Mouse (Mus musculus) megakaryocyte progenitor cell, adult 5-6 weeks (primary cell): ENCODE results near the gene Rad21l. TPM values are rescaled to one million over a fixed set of nuclear protein-coding genes. Genes with fewer than 3 reads are reported as not detected.

ENCODE experiments used
- ATAC-seq: replicated peaks from 2 replicates; pipeline ENCODE4 v1.8.0; 2016; ENCODE audit warnings: mild to moderate bottlenecking, moderate TSS enrichment, inconsistent platforms; ENCODE audit not compliant: poor library complexity
- total RNA-seq, 2 experiments: library from RNA; stranded (forward) in 1 of 2; stranded (reverse) in 1 of 2; fragments of 157-497, 149-512 nt in 1 of 2; fragments of 200-1000 nt in 1 of 2; gene quantifications; 2 replicates each; pipeline versions ENCODE4 v1.2.3 to v1.2.4; 2015 to 2017

Rad21l gene
- total RNA-seq (2015) = not detected in 2 replicates
- not detected in 2 replicates for total RNA-seq (2017)

DNA sequence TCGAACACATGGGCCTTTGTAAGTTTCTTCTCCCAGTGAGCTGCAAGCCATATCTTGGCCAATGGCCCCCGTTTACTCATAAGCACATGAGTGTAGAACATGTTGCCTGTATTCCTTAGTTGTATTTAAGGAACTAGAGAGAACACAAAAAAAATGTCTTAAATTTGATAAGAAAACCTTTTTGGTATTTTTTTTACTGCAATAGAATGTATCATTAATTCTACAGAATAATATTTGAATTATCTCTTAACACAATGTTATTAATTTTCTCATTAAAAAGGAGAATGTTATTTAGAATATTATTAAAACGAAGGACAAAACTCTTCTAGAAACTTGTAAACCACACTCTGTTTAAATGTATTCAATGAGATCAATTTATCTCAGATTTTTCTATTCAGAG is at the start of gene Rad21l:
Rad21l (minus strand) TSS at position 101 of the 400 bp plus-strand sequence.
- no peak for ATAC-seq

DNA sequence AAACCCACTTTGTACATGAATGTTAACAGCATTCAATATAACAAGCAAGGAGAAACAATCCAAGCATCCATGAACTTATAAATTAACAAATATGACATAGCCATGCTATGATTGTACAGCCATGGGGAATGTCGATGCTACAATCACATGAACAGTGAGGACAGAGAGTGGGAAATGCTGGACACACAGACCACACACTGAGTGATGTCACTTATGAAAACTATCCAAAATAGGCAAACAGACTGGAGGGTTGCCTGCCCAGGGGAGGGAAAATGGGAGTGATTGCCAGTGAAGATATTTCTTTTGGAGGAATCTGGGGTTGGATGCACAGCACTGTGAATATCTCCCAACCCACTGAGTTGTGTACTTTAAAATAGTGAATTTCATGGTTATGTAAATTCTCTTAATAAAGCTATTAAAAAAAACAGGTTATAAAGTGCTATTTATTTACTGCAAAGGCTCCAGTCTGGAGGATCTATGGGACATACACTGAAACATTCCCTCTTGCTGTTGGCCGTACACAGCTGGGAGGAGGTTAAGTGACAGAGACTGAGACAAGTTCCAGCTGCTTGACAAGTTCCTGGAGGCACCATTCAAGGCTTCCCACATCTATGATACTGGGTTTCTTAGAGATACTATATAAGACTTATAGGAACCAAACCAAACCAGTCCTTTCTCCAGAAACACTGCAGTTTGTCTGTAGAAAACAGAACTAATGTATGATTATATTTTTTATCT is 48.2 kb upstream of the Rad21l start:
- ATAC-seq = no peak

DNA sequence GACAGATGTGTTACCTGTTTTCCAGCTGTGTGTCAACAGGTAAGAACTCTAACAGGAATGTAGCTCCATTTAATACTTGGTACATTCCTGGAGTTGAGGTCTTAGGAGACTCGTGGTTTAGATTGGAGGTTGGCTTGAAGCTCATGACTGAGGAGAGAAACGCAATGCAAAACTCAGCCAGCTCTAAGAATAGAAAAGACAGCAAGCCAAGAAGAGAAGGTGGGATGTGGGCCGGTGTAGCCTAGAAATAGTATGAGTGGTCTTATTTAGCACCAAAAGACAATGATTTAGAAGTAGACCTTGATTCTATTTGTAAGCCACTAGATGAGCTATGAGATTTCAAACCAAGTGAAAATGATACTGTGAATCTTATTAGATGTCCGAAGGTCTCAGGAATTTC is 47.2 kb upstream of the Rad21l start:
- no peak for ATAC-seq

DNA sequence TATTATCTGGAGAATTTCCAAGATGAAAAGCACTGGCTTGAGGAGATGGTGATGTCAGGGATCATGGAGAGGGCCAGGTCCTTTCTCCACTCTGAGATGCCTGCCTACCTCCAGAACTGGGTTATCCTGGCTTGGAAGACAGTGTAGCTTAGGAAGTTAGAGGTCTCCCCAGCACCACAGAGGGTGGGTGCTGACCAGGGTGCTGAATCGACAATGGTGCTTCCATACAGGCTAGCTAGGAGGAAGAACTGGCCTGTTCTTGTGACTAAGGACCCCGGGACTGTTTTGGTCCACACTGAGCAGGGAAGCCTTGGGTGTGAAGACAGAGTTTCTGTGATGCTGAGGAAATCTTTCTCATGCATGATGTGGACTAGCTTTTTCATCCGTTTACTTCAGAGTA is 44.3 kb upstream of the Rad21l start:
- peak; percentile 75 for ATAC-seq

DNA sequence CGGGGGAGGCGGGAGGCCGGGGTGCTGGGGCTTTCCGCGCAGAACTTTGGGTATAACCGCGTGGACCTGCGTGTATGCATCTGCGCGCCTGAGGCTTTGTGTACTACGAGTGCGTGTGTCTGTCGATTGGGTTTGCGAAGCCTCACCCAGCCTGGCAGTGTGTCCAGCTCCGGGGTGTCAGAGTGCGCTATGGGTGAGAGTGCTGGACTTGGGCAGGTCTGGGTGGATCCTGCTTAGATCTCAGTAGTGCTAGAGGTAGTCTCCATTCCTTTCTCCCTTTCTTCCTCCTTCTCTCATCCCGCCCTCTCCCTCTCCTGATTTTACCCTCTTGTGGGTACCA is 34.5 kb upstream of the Rad21l start:
- ATAC-seq = peak; percentile 13; the same call in 1 of the 2 replicates

DNA sequence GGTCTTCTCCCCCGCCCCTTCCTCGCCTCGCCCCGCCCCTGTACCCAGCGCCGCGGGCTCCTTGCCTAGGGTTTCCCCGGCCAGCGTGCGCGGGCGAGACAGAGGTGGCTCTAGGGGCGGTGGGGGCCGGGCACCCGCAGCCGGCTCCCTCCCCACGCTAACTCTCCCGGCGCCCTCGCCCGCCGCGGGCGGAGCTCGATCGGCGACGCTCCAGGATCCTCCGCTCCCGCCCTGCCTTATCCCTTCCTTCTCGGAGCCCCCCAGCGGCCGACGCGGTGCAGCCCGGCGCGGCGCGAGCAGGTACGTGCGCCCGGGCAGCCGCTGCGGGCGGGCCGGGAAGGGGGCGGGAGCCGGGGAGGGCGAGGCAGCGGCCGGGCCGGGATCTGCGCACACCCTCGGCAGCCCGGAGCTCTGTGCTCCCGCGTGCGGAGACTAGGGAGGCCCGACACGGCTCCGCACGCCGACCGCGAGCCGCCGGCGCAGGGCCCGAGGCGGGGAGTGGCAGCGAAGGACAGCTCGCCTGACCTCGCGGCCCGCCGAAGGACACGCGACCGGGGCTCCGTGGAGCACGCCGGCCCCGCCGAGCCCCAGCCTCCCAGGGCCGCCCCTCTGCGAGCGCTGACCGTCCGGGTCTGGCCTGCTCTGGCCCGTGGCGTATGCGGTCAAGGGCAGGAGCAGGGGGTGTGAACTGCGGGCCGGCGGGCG is 34.0 kb upstream of the Rad21l start:
- ATAC-seq = peak; percentile 64

DNA sequence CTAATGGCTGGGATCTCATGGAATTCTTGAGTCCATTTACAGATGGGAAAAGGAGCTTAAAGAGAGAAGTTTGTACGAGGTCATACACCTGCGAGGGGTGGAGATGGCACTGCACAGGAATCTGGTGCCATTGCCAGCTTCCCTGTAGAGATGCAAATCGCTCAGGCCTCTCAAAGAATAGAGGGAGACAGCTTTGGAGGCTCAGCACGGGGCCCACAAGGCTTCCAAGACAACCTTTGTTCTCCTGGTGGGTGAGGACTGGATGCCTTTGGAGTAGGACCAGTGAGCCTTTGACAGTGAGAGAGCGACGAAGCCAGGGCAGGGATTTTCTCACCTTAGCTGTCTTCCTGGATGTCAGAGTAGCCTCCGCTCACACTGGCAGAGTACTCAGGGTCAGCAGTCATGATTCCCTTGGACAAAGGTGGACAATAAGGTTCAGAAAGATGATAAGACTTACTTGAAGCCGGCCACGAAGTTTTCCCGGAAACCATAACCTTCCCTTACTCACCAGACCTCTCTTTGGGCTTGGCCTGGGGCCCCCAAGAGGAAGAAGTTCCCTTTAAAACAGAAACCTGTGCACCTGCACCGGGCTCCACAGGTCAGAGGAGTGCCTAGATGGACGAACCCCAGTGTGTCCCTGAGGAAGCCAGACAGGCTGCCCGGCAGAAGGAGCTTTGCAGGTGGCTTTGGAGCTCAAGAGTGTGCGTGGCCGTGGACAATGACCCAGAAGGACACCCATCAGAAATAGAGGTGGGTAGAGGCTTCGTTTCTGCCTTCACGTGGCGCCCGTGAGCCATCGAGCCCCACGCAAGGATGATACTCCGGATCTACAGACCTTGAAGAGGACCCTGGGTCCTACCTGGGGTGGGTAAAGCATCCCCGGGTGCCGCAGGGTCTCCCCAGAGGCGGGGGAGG is 33.2 kb upstream of the Rad21l start, which contains the start of gene Tmem74b:
Tmem74b (plus strand) TSS at position 778 of the 915 bp plus-strand sequence.
- ATAC-seq = no peak

DNA sequence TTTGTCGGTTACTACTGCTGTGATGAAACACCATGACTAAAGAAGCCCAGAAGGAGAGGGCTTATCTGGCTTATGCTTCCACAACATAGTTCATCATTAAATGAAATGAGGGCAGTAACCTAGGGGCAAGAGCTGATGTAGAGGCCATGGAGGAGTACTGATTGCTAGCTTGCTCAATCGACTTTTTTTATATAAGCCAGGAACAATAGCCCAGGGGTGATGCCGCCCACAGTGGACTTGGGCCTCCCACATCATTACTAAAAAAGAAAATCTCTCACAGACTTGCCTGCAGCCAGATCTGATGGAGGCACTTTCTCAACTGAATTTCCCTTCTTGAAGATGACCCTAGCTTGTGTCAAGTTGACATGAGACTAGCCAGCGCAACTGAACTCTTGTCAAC is 14.6 kb upstream of the Rad21l start:
- ATAC-seq = no peak

DNA sequence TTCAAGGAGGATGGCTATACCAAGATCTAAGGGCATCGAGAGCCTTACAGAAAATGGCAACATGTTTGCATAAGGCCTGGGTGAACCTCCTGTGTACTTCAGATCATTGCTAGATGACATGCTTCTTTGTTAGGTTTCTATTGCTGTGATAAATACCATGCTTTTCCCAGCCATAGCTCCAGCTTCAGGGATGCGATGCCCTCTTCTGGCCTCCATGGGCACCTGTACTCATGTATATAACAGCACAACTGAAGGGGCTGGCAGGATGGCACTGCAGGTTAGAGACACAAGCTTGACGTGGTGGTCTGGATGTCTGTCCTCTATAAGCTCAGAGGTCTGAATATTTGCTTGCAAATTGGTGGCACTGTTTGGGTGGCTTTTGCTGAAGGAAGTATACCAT is 14.0 kb upstream of the Rad21l start:
- ATAC-seq = peak; percentile 85

DNA sequence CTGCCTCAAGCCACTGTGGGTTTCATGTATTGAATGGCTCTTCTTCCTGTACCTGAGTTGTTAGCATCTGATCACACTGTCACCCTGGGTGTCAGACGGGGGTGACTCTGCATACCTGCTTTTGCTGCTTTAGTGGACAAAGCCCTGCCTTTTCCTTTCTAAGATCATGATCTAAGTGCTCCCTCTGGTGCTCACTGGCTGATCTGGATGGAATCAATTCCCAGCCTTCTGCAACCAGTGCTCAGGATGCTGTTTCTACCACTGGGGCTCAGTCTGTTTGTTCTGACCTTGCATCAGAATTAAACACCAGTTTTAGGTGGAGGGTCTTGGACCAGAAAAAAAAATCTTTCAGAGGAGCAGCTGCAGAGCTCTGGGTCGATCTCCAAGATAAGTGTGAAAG is 7.9 kb upstream of the Rad21l start:
- no peak for ATAC-seq

DNA sequence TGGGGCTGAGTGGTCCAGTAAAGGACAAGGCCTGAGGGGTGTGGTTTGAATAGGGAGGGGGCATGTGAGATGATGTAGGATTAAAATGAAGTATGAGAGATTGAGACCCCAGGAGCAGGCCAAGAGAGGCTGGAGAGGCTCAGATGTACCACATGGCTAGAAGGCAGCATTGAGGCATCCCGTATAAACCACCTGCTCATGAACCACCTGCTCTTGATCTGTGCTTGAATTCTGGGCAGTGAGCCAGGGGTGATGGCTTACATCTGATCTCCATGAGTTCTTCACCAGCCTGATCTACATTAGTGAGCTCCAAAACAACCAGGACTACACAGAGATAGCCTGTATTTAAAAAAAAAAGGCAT is 2.6 kb upstream of the Rad21l start:
- 0 out of 2 replicates have a peak, but pooled peaks have one; percentile 17 for ATAC-seq

DNA sequence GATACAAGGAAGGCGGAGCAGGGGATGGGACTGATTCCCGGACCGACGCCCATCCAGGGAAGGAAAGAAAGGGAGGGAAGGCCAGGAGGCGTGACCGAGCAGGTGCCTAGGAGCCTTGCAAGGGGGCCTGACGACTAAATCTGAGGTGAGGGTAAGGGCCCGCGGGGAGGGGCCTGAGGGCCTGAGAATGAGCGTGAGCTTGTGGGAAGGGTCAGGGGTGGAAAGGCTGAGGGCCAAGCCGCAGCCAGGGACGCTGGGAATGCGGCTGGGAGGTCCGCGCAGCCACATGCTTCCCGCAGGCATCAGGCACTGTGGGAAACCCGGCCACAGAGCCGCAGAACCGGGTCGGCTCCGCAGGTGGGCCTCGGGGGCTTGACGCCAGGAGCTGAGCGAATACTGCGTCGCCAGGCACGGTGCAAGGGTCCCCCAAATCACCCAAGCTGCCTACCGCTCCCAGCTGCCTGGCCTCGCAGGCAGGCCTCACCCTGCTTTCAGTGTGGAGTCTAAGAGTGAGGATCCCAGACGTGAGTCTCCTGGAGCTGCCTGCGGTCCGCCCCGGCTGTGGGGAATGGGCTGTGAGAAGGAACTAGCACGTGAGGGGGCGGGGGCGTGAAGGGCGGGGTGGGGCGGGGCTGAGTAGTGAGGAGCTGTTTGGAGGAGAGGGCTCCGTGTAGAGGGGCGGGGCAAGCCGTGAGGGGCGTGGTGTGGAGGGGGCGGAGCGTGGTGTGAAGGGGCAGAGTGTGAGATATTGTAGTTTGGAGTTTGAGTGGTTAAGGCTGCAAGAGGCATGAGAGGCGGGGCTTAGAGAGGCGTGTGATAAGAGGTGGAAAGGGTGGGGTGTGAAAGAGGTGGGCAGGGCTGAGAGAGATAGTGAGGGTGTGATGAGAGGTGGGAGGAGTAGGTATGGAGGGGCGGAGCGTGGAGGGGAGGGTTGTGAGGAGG is 2.0 kb upstream of the Rad21l start:
- ATAC-seq = peak; percentile 64

DNA sequence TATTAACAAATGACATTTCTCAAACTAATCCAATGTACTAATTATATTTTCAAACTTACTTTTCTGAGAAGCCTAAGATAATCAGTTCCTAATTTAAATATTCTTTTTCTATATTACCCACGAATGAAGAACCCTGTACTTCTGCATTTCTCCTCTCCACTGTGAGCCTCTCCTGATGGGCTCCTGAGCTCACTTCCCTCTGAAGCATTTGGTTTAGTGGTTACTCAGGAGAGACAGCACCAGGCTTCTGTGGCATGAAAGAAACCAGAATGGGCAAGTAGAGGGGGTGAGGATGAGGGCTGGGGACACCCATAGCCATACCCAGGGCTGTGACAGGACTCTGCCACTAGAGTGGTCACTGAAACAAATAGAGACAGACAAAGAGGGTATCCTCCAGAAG is 16.3 kb downstream of the Rad21l start:
- ATAC-seq = peak; percentile 55

DNA sequence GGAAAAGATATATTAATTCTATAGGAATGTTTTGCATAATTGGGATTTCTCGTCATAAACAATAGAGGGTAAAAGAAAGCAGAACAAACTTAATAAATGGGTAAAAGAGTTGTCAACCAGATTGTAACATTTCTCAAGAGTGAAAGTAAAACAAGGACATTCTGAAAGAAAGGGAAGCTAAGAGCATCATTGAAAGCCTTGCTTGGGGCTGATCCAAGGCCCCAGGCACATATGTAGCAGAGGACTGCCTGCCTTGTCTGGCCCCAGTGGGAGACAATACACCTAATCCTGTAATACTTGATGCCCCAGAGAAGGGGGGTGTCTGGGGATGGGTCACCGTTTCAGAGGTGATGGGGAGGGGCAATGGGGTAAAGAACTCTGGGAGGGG is 32.3 kb downstream of the Rad21l start:
- ATAC-seq = peak; percentile 70; the same call in 1 of the 2 replicates

DNA sequence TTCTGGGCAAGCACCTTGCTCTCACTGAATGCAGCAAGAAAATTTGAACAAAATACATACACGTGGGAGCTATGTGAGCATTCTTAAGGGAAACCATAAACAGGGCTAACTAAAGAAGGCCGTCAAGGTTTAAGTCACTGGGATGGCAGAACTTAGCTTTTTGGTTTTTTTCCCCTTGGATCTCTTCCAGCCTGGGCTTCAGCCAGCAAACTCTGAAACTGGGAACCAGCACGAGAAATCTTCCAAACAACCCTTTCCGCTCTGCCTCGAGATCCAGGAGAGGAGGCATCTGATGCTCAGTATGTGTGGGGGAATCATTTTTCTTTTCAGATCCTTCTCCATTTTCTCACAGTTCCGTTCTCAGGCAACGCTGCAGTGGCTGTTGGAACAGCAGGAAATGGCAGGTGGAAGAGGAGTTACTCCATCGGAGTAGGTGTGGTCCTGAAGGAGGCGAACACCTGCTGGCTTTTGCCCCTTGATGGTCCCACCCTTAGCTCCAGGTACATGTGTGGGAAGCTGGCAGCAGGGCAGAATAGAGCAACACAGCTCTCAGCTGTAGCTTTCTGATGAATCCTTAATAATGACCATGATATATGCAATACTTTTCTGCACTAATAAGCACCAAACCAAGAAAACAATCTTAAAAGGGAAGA is 32.8 kb downstream of the Rad21l start:
- no peak for ATAC-seq

DNA sequence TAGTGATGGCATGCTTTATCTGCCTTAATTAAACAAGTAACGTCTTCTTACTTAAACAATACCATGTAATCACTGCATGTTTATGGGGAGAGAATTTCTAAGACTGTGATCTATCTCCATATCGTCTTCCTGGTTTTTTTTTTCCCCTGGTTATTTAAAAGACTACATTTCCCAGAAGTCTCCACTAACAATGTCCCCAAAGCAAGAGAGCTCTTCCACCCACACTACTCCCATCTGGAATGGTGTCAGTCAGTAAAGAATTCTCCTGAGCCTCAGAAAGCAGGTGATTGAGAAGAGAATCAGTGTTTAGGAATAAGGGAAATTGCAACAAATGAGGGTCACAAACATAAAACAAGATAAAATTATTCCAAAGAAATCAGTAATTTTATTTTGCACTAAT is 33.4 kb downstream of the Rad21l start:
- no peak for ATAC-seq

DNA sequence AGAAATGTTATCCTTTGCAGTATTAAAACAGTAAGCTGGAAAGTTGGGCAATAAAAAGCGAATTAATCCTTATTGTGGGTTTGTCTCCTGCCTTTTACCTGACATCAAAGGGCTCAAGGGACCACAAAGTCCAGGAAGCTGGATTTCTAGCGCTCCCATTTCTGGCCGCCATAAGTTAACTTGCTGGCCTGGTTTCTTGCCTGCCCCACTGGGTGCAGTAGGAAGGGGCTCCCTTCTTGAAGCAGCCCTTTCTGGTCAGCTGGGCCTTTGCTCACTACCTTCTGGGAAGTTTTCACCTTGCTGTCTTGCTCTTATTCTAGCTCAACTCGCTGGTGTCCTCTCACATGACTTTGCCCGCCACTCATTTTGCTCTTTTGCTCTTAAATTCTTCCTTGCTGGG is 35.4 kb downstream of the Rad21l start:
- no peak for ATAC-seq

DNA sequence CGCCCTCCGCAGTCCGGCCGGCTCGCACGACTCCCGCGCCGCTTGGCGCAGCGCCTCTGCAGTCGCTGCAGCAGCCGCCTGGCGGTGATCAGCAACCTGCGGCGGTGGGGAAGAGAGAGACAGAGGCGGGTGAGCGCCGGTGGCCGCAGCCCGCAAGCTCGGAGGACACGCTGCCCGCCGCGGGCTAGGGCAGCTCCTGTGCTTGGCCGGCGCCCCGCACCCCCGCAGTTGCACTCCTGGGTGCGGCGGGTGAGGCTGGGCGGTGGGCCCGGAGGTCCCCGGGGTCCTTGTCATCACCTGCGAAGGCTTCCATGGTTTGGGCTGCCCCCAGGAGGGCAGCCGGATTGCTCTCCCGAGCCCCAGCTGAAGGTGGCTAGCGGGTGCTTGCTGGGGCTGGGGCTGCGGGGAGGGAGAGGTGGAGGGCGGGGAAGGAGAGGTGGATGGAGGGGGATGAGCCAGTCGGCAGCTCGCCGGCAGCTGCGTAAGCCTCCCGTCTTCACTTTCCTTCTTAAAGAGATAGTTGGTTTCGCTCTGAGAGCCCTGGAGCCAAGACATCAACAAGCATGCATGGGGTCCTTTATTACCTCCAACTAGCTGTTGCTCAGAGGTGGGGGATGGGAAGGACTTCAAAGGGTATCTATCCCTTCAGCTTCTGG is 36.0 kb downstream of the Rad21l start, which contains the start of gene Snph:
Snph (minus strand) TSS at position 435 of the 656 bp plus-strand sequence.
- ATAC-seq = peak; percentile 71
